Mouse (Mus musculus) T-cell, adult 66 days (primary cell): ENCODE results near the gene Tmcc2. TPM values are rescaled to one million over a fixed set of nuclear protein-coding genes. Genes with fewer than 3 reads are reported as not detected.

Experiments
- total RNA-seq, 2 experiments: library from RNA; stranded (reverse); gene quantifications; 3 replicates in 1 of 2; 4 replicates in 1 of 2; pipeline ENCODE4 v1.2.4; 2023

The Tmcc2 gene
- under 1 TPM; 0.27 to 0.47 TPM for total RNA-seq

GRCm38 (mm10) chr1:132390691-132391579 is at the start of gene Tmcc2:
Gene Tmcc2 (minus strand): TSS chr1:132391281.

GRCm38 (mm10) chr1:132417319-132418251 is 26.5 kb upstream of the Tmcc2 start, which contains the start of gene Dstyk:
Gene Dstyk (plus strand): TSS chr1:132417555.

GRCm38 (mm10) chr1:132315889-132316624 is 75.0 kb downstream of the Tmcc2 start, which contains the start of gene Nuak2:
Gene Nuak2 (plus strand): TSS chr1:132316126.

Other genes starting within 250 kb of the Tmcc2 start
- gene Lemd1, start 199.8 kb downstream of the Tmcc2 start, total RNA-seq, result not detected
- gene AC124108.1, start 199.8 kb downstream of the Tmcc2 start, total RNA-seq, result not detected
- not detected for gene Gm10188, start 161.5 kb downstream of the Tmcc2 start, total RNA-seq
- not detected for gene Klhdc8a, start 92.7 kb downstream of the Tmcc2 start, total RNA-seq
- gene Nuak2, start 75.2 kb downstream of the Tmcc2 start, total RNA-seq, result 10 to 100 TPM in 1 of 2 experiments, 1 to 10 TPM in 1; 9.9 to 13.9 TPM
- 10 to 100 TPM; 19.9 to 20.0 TPM for gene Dstyk, start 26.3 kb upstream of the Tmcc2 start, total RNA-seq
- gene Rbbp5, start 86.1 kb upstream of the Tmcc2 start, total RNA-seq, result 10 to 100 TPM; 50.7 to 63.7 TPM
- 10 to 100 TPM; 13.5 to 18.3 TPM for gene Tmem81, start 114.9 kb upstream of the Tmcc2 start, total RNA-seq
- not detected for gene Cntn2, start 152.0 kb upstream of the Tmcc2 start, total RNA-seq